In genomic region chr7:131897282-131897681, GRCm38 (mm10) we compare ENCODE assay signal across 8 mouse cellular contexts.
DNase-seq lines count a peak whose midpoint lies in the region.

No protein-coding gene starts in this region.

- intact Hi-C loops in heart, postnatal 25 days (cut with DNase I) = no loop called here
- intact Hi-C loops in gastrocnemius, postnatal 14 days (cut with DNase I; ENCODE audit: low total_unique reads) = no loop called here

- peak; percentile 9 for DNase-seq in heart, adult 8-10 months (ENCODE audit: low spot score)
- no peak for DNase-seq in heart, postnatal 25 days (ENCODE audit: low spot score)
- DNase-seq in lung, postnatal 10 days = peak; percentile 25
- DNase-seq in lung, postnatal 4 days = no peak
- DNase-seq in cerebellum, postnatal 36 days = peak; percentile 54 to 58
- DNase-seq in right cerebral cortex, postnatal 10 days (ENCODE audit: low spot score in 2 of 2) = peak; percentile 49 to 70
- no peak for DNase-seq in urinary bladder, adult 2 months (ENCODE audit: low spot score)
- no peak for DNase-seq in gastrocnemius, postnatal 14 days

Comparison
In these comparisons a context has a peak if more than half of its experiments do, and no peak if none do; other contexts are left out.
1. DNase-seq: peak in heart, adult 8-10 months (single experiment), lung, postnatal 10 days (single experiment), cerebellum, postnatal 36 days (2 of 2) and right cerebral cortex, postnatal 10 days (2 of 2); none in heart, postnatal 25 days (single experiment), lung, postnatal 4 days (0 of 2), urinary bladder, adult 2 months (single experiment) and gastrocnemius, postnatal 14 days (single experiment).